Comparison of ENCODE assay signal across 8 mouse cellular contexts in genomic region chr2:4412870-4413595, GRCm38 (mm10).
A peak's percentile ranks its signal among the peaks of the same experiment; 100 is the strongest.
DNase-seq lines count a peak whose midpoint lies in the region; ATAC-seq lines count a peak whose summit lies in the region.

No protein-coding gene starts in this region.

- no peak overlapping the region for H3K9ac ChIP-seq in intestine, embryonic 15.5 days

- peak; percentile 30 for DNase-seq in gastrocnemius, postnatal 25 days
- no peak for DNase-seq in gastrocnemius, postnatal 14 days
- DNase-seq in right cerebral cortex, postnatal 10 days (ENCODE audit: low spot score in 2 of 2) = peak; percentile 56 to 57
- no peak for DNase-seq in right cerebral cortex, postnatal 4 days
- DNase-seq in yolk sac, embryonic 10.5 days (ENCODE audit: low spot score) = peak; percentile 25
- DNase-seq in testis, postnatal 14 days (ENCODE audit: low spot score) = no peak
- no peak for DNase-seq in right cerebral cortex, postnatal 25 days

- ATAC-seq in intestine, embryonic 15.5 days = peak; percentile 62; the same call in 1 of the 2 replicates

- no peak overlapping the region for H3K27ac ChIP-seq in intestine, embryonic 15.5 days

- H3K4me3 ChIP-seq in intestine, embryonic 15.5 days (replicated peaks) = no peak overlapping the region

- no peak overlapping the region for H3K4me2 ChIP-seq in intestine, embryonic 15.5 days (replicated peaks)

- H3K36me3 ChIP-seq in intestine, embryonic 15.5 days = no peaks in the 10 kb centered on the region

- 38% methylated on average over 5 of the region's 5 CpGs for WGBS in intestine, embryonic 15.5 days

- H3K4me1 ChIP-seq in intestine, embryonic 15.5 days (replicated peaks) = peaks cover 7% of the 10 kb centered on the region; the same call in 1 of the 2 replicates

- intact Hi-C loops in gastrocnemius, postnatal 14 days (cut with DNase I; ENCODE audit: low total_unique reads) = no loop called here

- no peaks in the 10 kb centered on the region for H3K9me3 ChIP-seq in intestine, embryonic 15.5 days

- H3K27me3 ChIP-seq in intestine, embryonic 15.5 days (replicated peaks) = no peaks in the 10 kb centered on the region

Comparison
In these comparisons a context has a peak if more than half of its experiments do, and no peak if none do; other contexts are left out.
1. DNase-seq: peak in gastrocnemius, postnatal 25 days (single experiment), right cerebral cortex, postnatal 10 days (2 of 2) and yolk sac, embryonic 10.5 days (single experiment); none in gastrocnemius, postnatal 14 days (single experiment), right cerebral cortex, postnatal 4 days (single experiment), testis, postnatal 14 days (single experiment) and right cerebral cortex, postnatal 25 days (single experiment).